22 mouse cellular contexts compared by ENCODE assay signal in genomic region chr16:27417632-27418031, GRCm38 (mm10). TPM values are rescaled to one million over a fixed set of nuclear protein-coding genes. Genes with fewer than 3 reads are reported as not detected.
"Had no signal": no experiment of that assay in that cellular context is flagged by ENCODE, and none has a peak within 500 bp of the region (broad histone marks: within the 10 kb centered on the region; RNA-seq: fewer than 3 reads in every experiment).

No protein-coding gene starts in this region.

- H3K27ac ChIP-seq: limb, embryonic 12.5 days; liver, embryonic 14.5 days; midbrain, embryonic 15.5 days; neural tube, embryonic 12.5 days; stomach, embryonic 15.5 days had no signal

- H3K27me3 ChIP-seq: limb, embryonic 12.5 days; midbrain, embryonic 15.5 days; neural tube, embryonic 12.5 days; stomach, embryonic 15.5 days had no signal

- H3K4me3 ChIP-seq: limb, embryonic 12.5 days; midbrain, embryonic 15.5 days; neural tube, embryonic 12.5 days; stomach, embryonic 15.5 days had no signal

- DNase-seq: kidney, adult 2 months; kidney, postnatal 25 days; liver; lung, adult 2 months; lung, postnatal 36 days; right cerebral cortex, postnatal 4 days; thymus, adult 2 months; thymus, postnatal 25 days had no signal

- H3K4me1 ChIP-seq: limb, embryonic 12.5 days; midbrain, embryonic 15.5 days; neural tube, embryonic 12.5 days; stomach, embryonic 15.5 days had no signal

- H3K9me3 ChIP-seq: midbrain, embryonic 15.5 days; stomach, embryonic 15.5 days had no signal

- ATAC-seq: lung, postnatal 0 days; midbrain, embryonic 15.5 days had no signal

- H3K4me2 ChIP-seq: limb, embryonic 12.5 days; midbrain, embryonic 15.5 days; neural tube, embryonic 12.5 days; stomach, embryonic 15.5 days had no signal

- H3K9ac ChIP-seq: limb, embryonic 12.5 days; liver, embryonic 14.5 days; midbrain, embryonic 15.5 days; neural tube, embryonic 12.5 days; stomach, embryonic 15.5 days had no signal

RNA-seq across cellular contexts. Expression of gene Uts2b, which starts 47.6 kb away (rescaled TPM):
- total RNA-seq: layer of hippocampus, adult 18-20 months; layer of hippocampus, postnatal 10 days; left cerebral cortex, postnatal 36 days; monocyte, adult 5-6 weeks; neutrophil, adult 5-6 weeks had no signal
- polyA plus RNA-seq: kidney, adult 2 months; kidney, embryonic 16.5 days; liver, embryonic 14.5 days; lung, adult 2 months; midbrain, embryonic 15.5 days; spleen, adult 2 months; testis, adult 2 months; thymus, adult 2 months had no signal
